Mouse (Mus musculus) lung, embryonic 14.5 days (tissue): ENCODE data around the gene Rslcan18. TPM values are rescaled to one million over a fixed set of nuclear protein-coding genes. Genes with fewer than 3 reads are reported as not detected.
A peak's percentile ranks its signal among the peaks of the same experiment; 100 is the strongest.
"Not testable (repeated sequence)": the region's sequence is repeated elsewhere in the genome, so short reads cannot be mapped to it uniquely, and the experiment has no call there.

Experiments used
- ATAC-seq: fragments of 200-750 bp; cut with Nextera tagmentation; 2 replicates; pipeline ENCODE4 v1.8.0; 2017; ENCODE audit warnings: mild to moderate bottlenecking, moderate TSS enrichment, moderate library complexity; ENCODE audit not compliant: insufficient read depth
- DNase-seq: peaks from one replicate; pipeline ENCODE4 v3.0.0-alpha.2; 2015
- H3K27ac ChIP-seq: fragments of 300-500 bp; sonication (generic); 2 replicates; pipeline ENCODE4 v1.5.1; 2014; ENCODE audit warnings: low read depth, mild to moderate bottlenecking, moderate library complexity
- H3K27me3 ChIP-seq: fragments of 300-500 bp; sonication (generic); 2 replicates; pipeline ENCODE4 v1.6.1; 2014; ENCODE audit warnings: low read length, control low read depth; ENCODE audit not compliant: insufficient read depth
- H3K36me3 ChIP-seq: fragments of 300-500 bp; sonication (generic); 2 replicates; pipeline ENCODE4 v1.6.1; 2014; ENCODE audit warnings: control low read depth; ENCODE audit not compliant: insufficient read depth
- H3K4me1 ChIP-seq: fragments of 300-500 bp; sonication (generic); 2 replicates; pipeline ENCODE4 v1.6.1; 2014; ENCODE audit warnings: antibody characterized with exemption, control low read depth; ENCODE audit not compliant: insufficient read depth
- H3K4me2 ChIP-seq: fragments of 300-500 bp; sonication (generic); 2 replicates; pipeline ENCODE4 v1.6.1; 2014; ENCODE audit warnings: mild to moderate bottlenecking
- H3K4me3 ChIP-seq: fragments of 300-500 bp; sonication (generic); 2 replicates; pipeline ENCODE4 v1.5.1; 2014; ENCODE audit warnings: low read depth, low read length
- H3K9ac ChIP-seq: fragments of 300-500 bp; sonication (generic); 2 replicates; pipeline ENCODE4 v1.6.1; 2014
- H3K9me3 ChIP-seq: fragments of 300-500 bp; sonication (generic); 2 replicates; pipeline ENCODE4 v1.6.1; 2016; ENCODE audit warnings: low read depth, low read length, control low read depth
- CTCF ChIP-seq: IDR thresholded peaks from 2 replicates; pipeline ENCODE4 v1.5.1; 2016; ENCODE audit warnings: antibody characterized with exemption, low read depth
- WGBS: fragments of 180-500 bp; shearing (Covaris S2); extraction: QIAGEN DNeasy Blood & Tissue Kit; methylation state at CpG from one replicate; pipeline ENCODE4 v1.1.7; 2014; 5-methylcytosine and 5-hydroxymethylcytosine counted together
- polyA plus RNA-seq: library from polyadenylated mRNA; unstranded; fragments of >200 nt; fragmentation: Nextera tagmentation; extraction: Ambion mirVana; gene quantifications from 2 replicates; pipeline ENCODE4 v1.2.1, GENCODE M21; 2014

The Rslcan18 gene
- 0.26 and 0.28 TPM in 2 replicates for polyA plus RNA-seq

DNA sequence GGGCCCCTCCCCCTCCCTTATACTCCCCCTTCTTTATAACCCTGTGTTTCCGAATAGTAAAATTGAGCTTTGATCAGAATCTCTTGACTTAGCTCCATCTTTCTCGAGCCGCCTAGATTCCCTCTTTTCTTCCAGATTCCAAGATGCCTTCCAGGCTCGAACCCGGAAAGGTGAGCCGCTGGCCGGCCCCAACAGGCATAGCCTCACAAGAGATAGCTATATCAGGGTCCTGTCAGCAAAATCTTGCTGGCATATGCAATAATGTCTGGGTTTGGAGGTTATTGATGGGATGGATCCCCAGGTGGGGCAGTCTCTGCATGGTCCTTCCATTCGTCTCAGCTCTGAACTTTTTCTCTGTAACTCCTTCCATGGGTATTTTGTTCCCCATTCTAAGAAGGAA is at the start of gene Rslcan18:
TSS of gene Rslcan18 (minus strand) at position 101 of the 400 bp plus-strand sequence.
- H3K4me1 ChIP-seq, H3K4me3 ChIP-seq, H3K4me2 ChIP-seq, H3K27me3 ChIP-seq, H3K36me3 ChIP-seq, H3K9ac ChIP-seq, H3K9me3 ChIP-seq, DNase-seq, H3K27ac ChIP-seq, ATAC-seq: not testable (repeated sequence)
- 87% methylated on average over 8 of the region's 8 CpGs for WGBS

DNA sequence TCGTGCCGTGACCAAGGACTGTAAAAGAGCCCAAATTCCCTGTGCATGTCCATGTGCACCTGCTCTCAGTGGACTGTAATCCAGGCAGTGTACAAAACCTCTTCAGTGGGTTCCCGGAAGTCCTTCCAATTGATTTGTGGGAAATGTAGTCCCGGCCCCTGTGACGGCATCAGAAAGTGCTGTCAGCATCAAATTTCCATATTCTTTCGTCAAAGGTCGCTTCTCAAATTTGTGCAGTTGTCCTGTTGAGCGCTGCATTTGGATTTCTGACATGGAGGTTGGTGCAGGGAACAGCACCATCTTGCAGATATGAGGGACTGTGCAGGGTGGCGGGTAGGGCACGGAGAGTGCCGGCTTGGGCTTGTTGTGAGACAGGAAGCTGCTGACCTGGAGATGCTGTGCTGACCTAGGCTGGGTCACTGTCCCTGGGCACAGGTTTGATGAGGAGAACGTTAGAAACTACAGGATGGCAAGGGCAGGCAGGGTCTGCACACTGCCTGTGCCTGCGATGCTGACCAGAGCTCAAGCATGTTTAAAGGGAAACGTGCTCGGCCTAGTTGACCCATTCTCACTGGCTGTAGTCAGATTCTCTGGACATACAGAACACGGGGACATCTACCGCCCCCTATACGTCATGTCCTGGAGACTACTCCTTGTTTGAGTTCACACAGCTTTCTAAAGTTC is 12.1 kb upstream of the Rslcan18 start:
- ATAC-seq: peak; percentile 97
- Histone ChIP-seq H3K36me3 (no peaks in the 10 kb centered on the region), H3K27ac (no peak overlapping the region; the same call in 1 of the 2 replicates), H3K9me3 (no peaks in the 10 kb centered on the region), H3K4me3 (peak overlapping the region; percentile 60), H3K4me1 (no peaks in the 10 kb centered on the region), H3K9ac (peak overlapping the region; percentile 63), H3K27me3 (no peaks in the 10 kb centered on the region), H3K4me2 (peak overlapping the region; percentile 64)
- DNase-seq: peak; percentile 92
- TF ChIP-seq CTCF: peak; percentile 27; the same call in 1 of the 2 replicates
- WGBS: 1% methylated on average over 18 of the region's 18 CpGs

- H3K4me3 ChIP-seq, DNase-seq, H3K36me3 ChIP-seq, H3K27ac ChIP-seq, H3K9me3 ChIP-seq, H3K9ac ChIP-seq, H3K27me3 ChIP-seq, H3K4me1 ChIP-seq: not testable (repeated sequence)
- peak overlapping the region; percentile 64 for H3K4me2 ChIP-seq
- ATAC-seq: peak; percentile 10; the same call in 1 of the 2 replicates
- WGBS: 76% methylated on average over 10 of the region's 10 CpGs
Observed at GRCm38 (mm10) chr13:67127507-67127906, 11.4 kb upstream of the Rslcan18 start.

GRCm38 (mm10) chr13:67124460-67124859 is 8.4 kb upstream of the Rslcan18 start:
- Histone ChIP-seq H3K4me3 (no peak overlapping the region), H3K27me3 (no peaks in the 10 kb centered on the region), H3K9me3 (no peaks in the 10 kb centered on the region), H3K9ac (no peak overlapping the region), H3K36me3 (no peaks in the 10 kb centered on the region), H3K27ac (no peak overlapping the region), H3K4me2 (no peak overlapping the region), H3K4me1 (no peaks in the 10 kb centered on the region)
- ATAC-seq (no peak), DNase-seq (no peak)
- TF ChIP-seq CTCF: no peak
- 81% methylated on average over 1 of the region's 1 CpGs for WGBS

DNA sequence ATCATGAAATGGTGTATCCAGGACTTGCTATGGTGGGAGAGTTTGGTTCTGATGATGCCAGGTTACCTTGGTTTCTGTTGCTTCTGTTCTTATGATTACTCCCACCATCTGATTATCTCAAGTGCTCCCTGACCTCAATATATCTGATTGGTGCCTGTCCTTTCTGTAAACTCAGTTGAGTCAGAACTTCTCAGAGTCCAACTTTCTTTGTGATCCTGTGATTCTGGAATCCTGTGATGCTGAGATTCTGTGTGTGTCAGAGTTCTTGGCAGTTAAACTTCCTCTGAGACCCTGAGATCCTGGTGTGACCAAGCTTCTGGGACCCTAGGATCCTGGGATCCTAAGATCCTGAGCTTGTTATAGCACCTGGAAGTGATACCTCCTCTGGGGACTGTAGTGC is 5.3 kb upstream of the Rslcan18 start, which contains the start of gene Zfp759:
TSS of gene Zfp759 (plus strand) at position 301 of the 400 bp plus-strand sequence.
- H3K27me3 ChIP-seq, ATAC-seq, H3K4me3 ChIP-seq, H3K4me2 ChIP-seq, DNase-seq, H3K36me3 ChIP-seq, H3K9me3 ChIP-seq, H3K4me1 ChIP-seq, H3K9ac ChIP-seq, H3K27ac ChIP-seq: not testable (repeated sequence)

- 84% methylated on average over 2 of the region's 2 CpGs for WGBS
- Histone ChIP-seq H3K4me3 (no peak overlapping the region), H3K9me3 (no peaks in the 10 kb centered on the region), H3K4me1 (no peaks in the 10 kb centered on the region), H3K4me2 (no peak overlapping the region), H3K27me3 (no peaks in the 10 kb centered on the region), H3K9ac (no peak overlapping the region), H3K27ac (no peak overlapping the region), H3K36me3 (no peaks in the 10 kb centered on the region)
- DNase-seq: no peak
- TF ChIP-seq CTCF: no peak
- ATAC-seq: no peak
Observed at GRCm38 (mm10) chr13:67113287-67113686, 2.8 kb downstream of the Rslcan18 start.

DNA sequence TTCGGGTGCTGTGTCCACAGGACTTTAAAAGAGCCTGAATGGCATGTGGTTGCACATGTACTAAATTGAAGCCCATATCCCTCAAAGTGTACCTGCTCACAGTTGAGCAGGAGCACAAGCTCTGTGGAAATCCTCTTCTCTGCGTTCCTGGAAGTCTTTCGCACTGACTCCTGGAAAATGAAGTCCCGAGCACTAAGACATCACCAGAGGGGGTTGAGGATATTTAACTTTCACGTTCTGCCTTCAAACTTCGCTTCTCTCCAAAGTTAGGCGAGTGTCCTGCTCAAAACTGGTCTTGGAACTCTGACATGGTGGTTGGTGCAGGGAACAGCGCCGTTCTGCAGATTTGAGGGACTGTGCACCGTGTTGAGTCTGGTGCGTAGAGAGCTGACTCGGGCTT is 4.0 kb downstream of the Rslcan18 start:
- H3K27ac ChIP-seq: no peak overlapping the region

More for the DNA sequence above, 4.0 kb downstream of the Rslcan18 start:
- ATAC-seq (no peak), DNase-seq (no peak)
- H3K4me1 ChIP-seq: peaks cover 6% of the 10 kb centered on the region; the same call in 1 of the 2 replicates
- H3K27me3 ChIP-seq: no peaks in the 10 kb centered on the region
- no peak overlapping the region for H3K4me3 ChIP-seq
- H3K9me3 ChIP-seq: no peaks in the 10 kb centered on the region
- H3K36me3 ChIP-seq: no peaks in the 10 kb centered on the region
- no peak overlapping the region for H3K4me2 ChIP-seq
- TF ChIP-seq CTCF: no peak
- 79% methylated on average over 12 of the region's 12 CpGs for WGBS
- no peak overlapping the region for H3K9ac ChIP-seq
